Mouse (Mus musculus): ENCODE measurements around the gene Atf7ip. TPM values are rescaled to one million over a fixed set of nuclear protein-coding genes. Genes with fewer than 3 reads are reported as not detected.
A peak's percentile ranks its signal among the peaks of the same experiment; 100 is the strongest.

Gene Atf7ip
- total RNA-seq, 2 experiments from 2014 or later: 142 TPM

DNA sequence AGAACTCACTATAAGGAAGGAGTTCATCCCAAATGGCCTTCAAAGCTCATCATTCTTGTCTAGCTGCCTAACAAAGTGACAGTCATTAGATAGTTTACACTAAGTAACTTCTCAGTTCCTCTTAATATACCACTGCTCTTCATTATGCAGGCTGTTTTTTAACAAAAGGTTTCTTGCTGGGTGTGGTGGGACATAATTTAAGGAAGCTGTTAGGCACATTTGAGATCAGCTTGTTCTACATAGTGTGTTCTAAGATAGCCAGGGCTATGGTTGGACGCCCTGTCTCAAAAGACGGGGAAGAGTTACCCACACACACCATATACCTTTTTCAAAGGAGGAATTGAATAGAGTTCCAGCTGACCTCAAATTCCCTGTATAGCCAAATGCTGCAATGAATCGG lies 21.9 kb upstream of the Atf7ip start:
- no peak for DNase-seq
- intact Hi-C loops (cut with DNase I): no loop called here

GRCm38 (mm10) chr6:136486166-136486565 lies 19.8 kb upstream of the Atf7ip start:
- intact Hi-C loops (cut with DNase I): no loop called here
- DNase-seq: no peak

DNA sequence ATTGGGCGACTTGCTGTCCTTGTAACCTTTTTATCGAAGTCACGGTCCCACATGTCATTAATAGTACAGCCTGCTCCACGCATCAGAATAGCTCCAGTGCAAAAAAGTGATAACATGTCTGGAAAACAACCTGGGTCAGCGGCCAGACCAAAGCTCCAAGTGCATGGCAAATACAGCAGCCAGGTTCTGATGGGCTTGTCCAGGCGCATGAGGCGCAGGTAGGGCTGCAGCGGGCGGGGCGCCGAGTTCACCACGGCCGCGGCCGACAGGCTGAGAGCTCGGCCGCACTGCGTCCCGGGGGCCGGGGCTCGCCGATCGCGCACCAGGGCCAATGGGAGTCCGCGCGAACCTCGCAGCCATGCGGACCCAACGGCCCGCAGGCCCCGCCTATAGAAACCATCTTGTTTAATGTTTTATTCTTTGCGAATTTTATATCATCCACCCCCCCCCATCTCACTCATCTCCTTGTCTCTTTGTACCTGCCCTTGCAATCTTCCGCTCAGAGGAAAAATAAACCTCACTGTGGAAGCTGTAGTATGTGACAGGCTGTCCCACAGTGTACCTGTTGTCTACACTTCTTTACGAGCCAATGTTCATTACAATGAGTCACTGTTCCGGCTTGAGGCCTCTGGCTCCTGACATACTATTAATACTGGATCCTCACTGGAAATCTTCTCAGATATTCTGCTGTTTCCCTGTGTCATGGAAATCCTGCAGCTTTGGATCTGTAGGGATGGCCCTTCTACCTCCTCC lies 19.0 kb upstream of the Atf7ip start:
- no peak for DNase-seq
- intact Hi-C loops (cut with DNase I): no loop called here

DNA sequence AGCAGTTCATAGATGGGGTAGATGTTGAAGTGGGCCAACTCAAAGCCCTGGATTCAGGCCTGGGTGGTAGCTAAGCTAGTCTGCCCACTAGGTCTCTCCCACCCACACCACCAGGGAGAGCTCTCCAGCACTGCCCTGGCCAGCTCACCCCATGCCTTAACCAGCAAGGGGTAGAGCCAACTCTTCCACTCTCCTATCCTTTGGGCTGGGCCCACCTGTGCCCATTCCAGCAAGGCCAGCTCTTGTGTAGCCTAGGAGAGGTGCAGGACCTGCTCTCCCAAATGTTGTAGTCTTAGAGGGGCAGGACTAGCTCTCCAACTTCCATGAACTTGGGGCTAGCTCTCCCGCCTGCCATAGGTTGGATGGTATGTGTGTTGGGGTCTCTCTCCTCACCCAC lies 18.4 kb upstream of the Atf7ip start:
- intact Hi-C loops (cut with DNase I): no loop called here
- no peak for DNase-seq

GRCm38 (mm10) chr6:136489899-136490298 lies 16.1 kb upstream of the Atf7ip start:
- intact Hi-C loops (cut with DNase I): no loop called here
- DNase-seq: no peak

DNA sequence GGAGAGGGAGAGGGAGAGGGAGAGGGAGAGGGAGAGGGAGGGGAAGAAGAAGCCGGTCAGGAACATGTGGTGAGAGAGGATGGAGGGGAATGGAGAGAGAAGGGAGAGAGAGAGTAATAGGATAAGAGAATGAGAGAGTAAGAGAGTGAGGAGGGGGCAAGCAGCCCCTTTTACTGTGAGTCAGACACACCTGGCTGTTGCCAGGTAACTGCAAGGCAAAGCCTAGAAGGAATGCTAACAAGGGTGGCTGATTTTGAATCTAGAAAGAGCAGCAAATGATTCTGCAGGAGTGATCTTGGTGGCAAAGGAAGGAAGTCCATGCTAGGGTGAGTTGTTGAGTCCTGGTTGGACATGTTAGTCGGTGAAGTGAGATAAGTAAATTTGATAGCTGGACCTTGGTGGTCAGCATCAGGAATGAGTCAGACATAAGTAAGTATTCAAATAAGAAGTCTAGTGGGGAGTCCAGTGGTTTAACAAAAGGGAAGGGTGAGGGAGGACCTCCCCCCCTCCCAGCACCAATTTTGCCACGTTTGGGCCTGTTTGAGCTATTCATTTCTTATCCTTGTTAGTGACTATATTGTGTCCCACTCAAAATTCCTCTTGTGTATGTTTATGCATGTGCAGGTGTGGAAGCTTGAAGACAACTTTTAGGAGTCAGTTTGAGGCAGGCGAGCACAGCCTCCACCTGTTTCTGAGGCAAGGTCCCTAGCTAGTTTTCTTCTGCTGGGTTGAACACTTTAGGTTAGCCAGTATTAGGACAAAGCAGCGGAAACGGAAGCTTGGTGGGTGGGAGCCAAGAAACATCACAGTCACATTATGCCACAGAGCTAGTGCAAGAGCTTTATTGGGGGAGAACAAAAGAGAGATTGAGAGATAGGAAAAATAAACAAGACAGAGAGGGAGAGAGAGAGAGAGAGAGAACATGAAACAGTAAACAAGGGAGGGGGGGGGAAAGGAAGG lies 15.2 kb upstream of the Atf7ip start:
- no peak for DNase-seq
- intact Hi-C loops (cut with DNase I): no loop called here

DNA sequence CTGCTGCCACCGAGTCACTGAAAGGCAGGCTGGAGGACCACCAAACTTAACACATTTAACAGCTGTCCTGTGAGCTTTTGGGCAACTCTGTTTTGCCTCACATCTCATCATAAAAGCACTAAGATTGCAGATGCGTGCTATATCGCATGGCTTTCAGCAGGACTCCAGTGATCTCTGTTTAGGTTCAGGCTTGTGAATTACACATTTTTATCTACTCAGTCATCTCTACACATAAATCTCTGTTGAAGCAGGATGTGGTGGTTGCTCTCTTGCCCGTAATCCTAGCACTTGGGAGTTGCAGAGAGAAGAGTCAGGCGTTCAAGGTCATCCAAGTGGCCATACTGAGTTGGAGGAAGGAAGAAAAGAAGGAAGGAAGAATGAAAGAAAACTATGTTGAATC lies 14.3 kb upstream of the Atf7ip start:
- DNase-seq: no peak
- intact Hi-C loops (cut with DNase I): no loop called here

GRCm38 (mm10) chr6:136492251-136492650 lies 13.7 kb upstream of the Atf7ip start:
- intact Hi-C loops (cut with DNase I): no loop called here
- DNase-seq: no peak

DNA sequence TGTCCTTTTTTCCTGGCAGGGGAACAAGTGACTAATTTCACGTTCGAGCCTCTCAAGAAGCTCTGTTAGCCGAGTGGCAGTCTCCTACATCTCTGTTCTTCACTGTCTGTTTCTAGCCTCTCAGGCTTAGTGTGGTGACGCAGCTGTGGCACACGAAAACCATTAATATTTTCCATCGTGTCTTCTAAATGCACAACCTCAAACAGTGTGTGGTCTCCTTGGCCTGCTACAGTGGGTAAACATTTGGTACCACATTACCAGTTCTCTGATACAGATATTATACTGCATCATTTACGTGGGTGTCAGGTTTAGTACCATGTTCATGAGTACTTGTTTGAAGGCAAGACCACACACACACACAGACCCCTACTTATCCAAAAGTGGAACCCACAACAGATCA lies 12.5 kb upstream of the Atf7ip start:
- intact Hi-C loops (cut with DNase I): no loop called here

DNA sequence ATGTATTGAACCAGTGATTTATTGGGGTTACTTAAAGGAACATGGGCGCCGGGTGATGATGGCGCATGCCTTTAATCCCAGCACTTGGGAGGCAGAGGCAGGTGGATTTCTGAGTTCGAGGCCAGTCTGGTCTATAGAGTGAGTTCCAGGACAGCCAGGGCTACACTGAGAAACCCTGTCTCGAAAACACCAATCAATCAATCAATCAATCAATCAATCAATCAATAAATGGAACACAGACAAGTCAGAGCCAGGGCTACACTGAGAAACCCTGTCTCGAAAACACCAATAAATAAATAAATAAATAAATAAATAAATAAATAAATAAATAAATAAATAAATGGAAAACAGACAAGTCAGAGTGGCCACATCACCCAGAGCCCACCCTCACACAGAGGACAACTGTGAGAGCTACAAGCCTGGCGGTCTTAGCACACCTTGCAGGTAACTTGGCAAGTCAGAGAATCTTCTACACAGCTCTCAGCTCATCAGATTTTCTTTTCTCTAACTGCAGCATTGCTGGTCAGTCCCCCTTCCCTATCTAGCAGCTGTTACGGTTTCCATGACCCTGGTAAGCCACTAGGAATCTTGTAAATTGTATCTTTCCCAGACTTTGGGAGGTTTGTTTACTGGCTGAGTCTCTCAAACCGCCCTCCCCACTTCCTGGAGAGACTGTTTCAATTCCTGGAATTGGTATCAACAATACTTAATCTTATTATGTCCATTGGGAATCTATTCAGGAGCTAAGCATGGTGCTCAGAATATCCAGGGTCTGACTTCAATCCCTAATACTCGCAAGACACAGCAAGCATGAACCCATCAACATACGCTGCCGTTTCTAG lies 11.8 kb upstream of the Atf7ip start:
- intact Hi-C loops (cut with DNase I): no loop called here
- DNase-seq: no peak

More for the DNA sequence above, 12.5 kb upstream of the Atf7ip start:
- no peak for DNase-seq

- DNase-seq: no peak
- intact Hi-C loops (cut with DNase I): no loop called here
Measured at GRCm38 (mm10) chr6:136495023-136495422, 10.9 kb upstream of the Atf7ip start.

GRCm38 (mm10) chr6:136497744-136498143 lies 8.2 kb upstream of the Atf7ip start:
- DNase-seq: no peak
- intact Hi-C loops (cut with DNase I): no loop called here

DNA sequence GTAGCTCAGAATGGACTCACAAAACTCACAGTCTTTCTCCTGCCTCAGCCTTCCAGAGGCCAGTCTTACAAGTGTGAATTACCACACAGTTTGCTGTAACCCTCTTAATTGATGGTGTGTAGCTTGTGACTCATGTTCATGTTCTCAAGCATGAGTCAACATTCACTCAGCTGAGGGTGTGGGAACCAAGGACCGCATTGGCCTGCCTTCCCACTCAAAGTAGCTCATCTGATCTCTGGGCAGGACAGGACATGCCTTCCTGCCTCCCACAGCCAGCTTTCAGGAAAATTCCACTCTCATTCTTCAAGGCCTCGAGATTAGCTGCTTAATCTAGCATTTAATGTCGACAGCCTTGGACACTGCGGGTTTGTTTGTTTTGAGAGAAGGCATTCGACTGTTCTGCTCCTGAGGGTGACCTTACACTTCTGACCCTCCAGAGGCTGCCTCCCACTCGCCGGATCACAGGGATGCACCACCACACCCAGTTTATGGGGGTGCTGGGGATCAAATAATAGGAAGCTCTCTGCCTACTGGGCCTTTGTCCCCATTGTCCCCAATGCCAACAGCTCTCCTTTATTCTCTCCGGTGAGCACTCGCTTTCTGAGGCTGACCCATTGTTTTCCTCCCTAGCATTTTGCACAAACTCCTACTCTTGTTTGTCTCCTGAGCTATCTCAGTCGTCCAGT lies 6.5 kb upstream of the Atf7ip start:
- intact Hi-C loops (cut with DNase I): no loop called here
- DNase-seq: no peak

GRCm38 (mm10) chr6:136508652-136509051 lies 2.7 kb downstream of the Atf7ip start:
- no peak for DNase-seq
- intact Hi-C loops (cut with DNase I): no loop called here

GRCm38 (mm10) chr6:136510945-136511344 lies 5.0 kb downstream of the Atf7ip start:
- no peak for DNase-seq
- intact Hi-C loops (cut with DNase I): no loop called here

GRCm38 (mm10) chr6:136512351-136512750 lies 6.4 kb downstream of the Atf7ip start:
- DNase-seq: no peak
- intact Hi-C loops (cut with DNase I): no loop called here

GRCm38 (mm10) chr6:136516626-136517025 lies 10.7 kb downstream of the Atf7ip start:
- intact Hi-C loops (cut with DNase I): loop anchor here (5.0 kb wide), 2 partner anchors 49 to 94 kb away; no protein-coding TSS in a partner anchor

GRCm38 (mm10) chr6:136517221-136517620 lies 11.3 kb downstream of the Atf7ip start:
- intact Hi-C loops (cut with DNase I): loop anchor here (5.0 kb wide), 2 partner anchors 50 to 95 kb away; no protein-coding TSS in a partner anchor
- no peak for DNase-seq

More at GRCm38 (mm10) chr6:136516626-136517025, 10.7 kb downstream of the Atf7ip start:
- no peak for DNase-seq

DNA sequence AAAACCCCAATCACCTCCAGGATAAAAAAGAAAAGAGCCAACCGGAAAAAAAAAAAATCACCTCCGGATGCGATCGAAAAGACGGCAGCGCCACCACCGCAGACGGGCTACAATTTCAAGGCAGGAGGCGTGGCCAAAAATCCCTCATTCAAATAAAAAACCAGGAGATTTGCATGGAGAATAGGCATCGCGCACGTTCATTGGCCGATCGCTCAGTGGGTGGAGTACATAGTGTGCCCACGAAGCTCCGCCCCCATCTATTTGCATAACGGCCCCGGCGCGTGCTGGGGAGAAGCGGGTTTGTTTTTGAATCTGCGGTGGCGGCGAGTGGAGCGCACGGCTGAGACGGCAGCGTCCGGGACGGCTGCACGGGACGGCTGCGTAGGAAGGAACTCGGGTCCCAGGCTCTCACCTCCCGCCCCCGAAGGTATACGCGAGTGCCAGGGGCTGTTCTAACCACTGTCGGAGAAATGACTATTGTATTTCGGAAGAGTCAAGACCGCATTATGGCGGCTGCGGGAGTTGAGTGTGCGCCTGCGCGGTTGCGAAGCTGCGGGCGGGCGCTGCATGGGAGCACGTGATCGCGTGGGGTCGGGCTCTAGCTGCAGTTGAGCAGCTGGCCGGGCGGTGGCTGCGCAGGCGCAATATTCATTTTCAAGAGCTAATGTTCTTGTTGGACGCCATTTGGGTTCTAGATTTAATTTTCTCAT lies 12.7 kb downstream of the Atf7ip start:
- peak; percentile 97 for DNase-seq
- intact Hi-C loops (cut with DNase I): loop anchor here (5.0 kb wide), 2 partner anchors 51 to 96 kb away; no protein-coding TSS in a partner anchor
